Mouse (Mus musculus): ENCODE measurements at regions not wholly inside any gene's neighbourhood (a gene's known extent, or its start where the extent isn't known, plus 50 kb on each side); places are given as distances from the start of the nearest gene placed in this dataset.

- ATAC-seq (ENCODE audit: insufficient number of reproducible peaks, low FRiP score, low TSS enrichment): peak; percentile 90
These were observed 732.8 kb upstream of the Cited2 start for GRCm38 (mm10) chr10:16990227-16990626.

GRCm38 (mm10) chr10:16993789-16994188 is 729.2 kb upstream of the Cited2 start:
- peak; percentile 84 for ATAC-seq (ENCODE audit: insufficient number of reproducible peaks, low FRiP score, low TSS enrichment)

GRCm38 (mm10) chr10:16994526-16994925 is 728.5 kb upstream of the Cited2 start:
- ATAC-seq (ENCODE audit: insufficient number of reproducible peaks, low FRiP score, low TSS enrichment): peak; percentile 41; the same call in 1 of the 2 replicates

GRCm38 (mm10) chr10:16995010-16995409 is 728.0 kb upstream of the Cited2 start:
- no peak for ATAC-seq (ENCODE audit: insufficient number of reproducible peaks, low FRiP score, low TSS enrichment)

GRCm38 (mm10) chr10:16996820-16997466 is 726.1 kb upstream of the Cited2 start:
- no peak for ATAC-seq (ENCODE audit: insufficient number of reproducible peaks, low FRiP score, low TSS enrichment)

- no peak for ATAC-seq (ENCODE audit: insufficient number of reproducible peaks, low FRiP score, low TSS enrichment)
These were observed 721.7 kb upstream of the Cited2 start for GRCm38 (mm10) chr10:17001320-17001719.

GRCm38 (mm10) chr10:17003123-17003849 is 719.7 kb upstream of the Cited2 start:
- ATAC-seq (ENCODE audit: insufficient number of reproducible peaks, low FRiP score, low TSS enrichment): no peak

GRCm38 (mm10) chr10:17008683-17009082 is 714.3 kb upstream of the Cited2 start:
- no peak for ATAC-seq (ENCODE audit: insufficient number of reproducible peaks, low FRiP score, low TSS enrichment)

GRCm38 (mm10) chr10:17010047-17010446 is 713.0 kb upstream of the Cited2 start:
- ATAC-seq (ENCODE audit: insufficient number of reproducible peaks, low FRiP score, low TSS enrichment): no peak

- ATAC-seq (ENCODE audit: insufficient number of reproducible peaks, low FRiP score, low TSS enrichment): no peak
These were observed 711.1 kb upstream of the Cited2 start for GRCm38 (mm10) chr10:17011876-17012275.

- no peak for ATAC-seq (ENCODE audit: insufficient number of reproducible peaks, low FRiP score, low TSS enrichment)
These were observed 710.5 kb upstream of the Cited2 start for GRCm38 (mm10) chr10:17012541-17012975.

- ATAC-seq (ENCODE audit: insufficient number of reproducible peaks, low FRiP score, low TSS enrichment): no peak
These were observed 708.2 kb upstream of the Cited2 start for GRCm38 (mm10) chr10:17014826-17015225.

- no peak for ATAC-seq (ENCODE audit: insufficient number of reproducible peaks, low FRiP score, low TSS enrichment)
These were observed 706.2 kb upstream of the Cited2 start for GRCm38 (mm10) chr10:17016854-17017253.

- peak; percentile 49; the same call in 1 of the 2 replicates for ATAC-seq (ENCODE audit: insufficient number of reproducible peaks, low FRiP score, low TSS enrichment)
These were observed 700.5 kb upstream of the Cited2 start for GRCm38 (mm10) chr10:17022216-17023158.

- peak; percentile 53; the same call in 1 of the 2 replicates for ATAC-seq (ENCODE audit: insufficient number of reproducible peaks, low FRiP score, low TSS enrichment)
These were observed 699.3 kb upstream of the Cited2 start for GRCm38 (mm10) chr10:17023571-17024293.

GRCm38 (mm10) chr10:17024294-17024665 is 698.7 kb upstream of the Cited2 start:
- no peak for ATAC-seq (ENCODE audit: insufficient number of reproducible peaks, low FRiP score, low TSS enrichment)

- no peak for ATAC-seq (ENCODE audit: insufficient number of reproducible peaks, low FRiP score, low TSS enrichment)
These were observed 687.9 kb upstream of the Cited2 start for GRCm38 (mm10) chr10:17034892-17035775.

- ATAC-seq (ENCODE audit: insufficient number of reproducible peaks, low FRiP score, low TSS enrichment): no peak
These were observed 684.6 kb upstream of the Cited2 start for GRCm38 (mm10) chr10:17038259-17039043.
